Mouse (Mus musculus) liver, adult 2 months (tissue): Measurements from ENCODE around the gene Trp63.

Source experiments
- CTCF ChIP-seq: fragments of 200-500 bp; IDR thresholded peaks from 2 replicates; pipeline ENCODE4 v1.5.1; 2011; ENCODE audit warnings: low read depth, low read length, control low read depth
- POLR2A ChIP-seq: fragments of 200-500 bp; IDR thresholded peaks from 2 replicates; pipeline ENCODE4 v1.6.1; 2011; ENCODE audit warnings: low read length, control low read depth; ENCODE audit not compliant: insufficient read depth; ENCODE audit errors: extremely low read depth

DNA sequence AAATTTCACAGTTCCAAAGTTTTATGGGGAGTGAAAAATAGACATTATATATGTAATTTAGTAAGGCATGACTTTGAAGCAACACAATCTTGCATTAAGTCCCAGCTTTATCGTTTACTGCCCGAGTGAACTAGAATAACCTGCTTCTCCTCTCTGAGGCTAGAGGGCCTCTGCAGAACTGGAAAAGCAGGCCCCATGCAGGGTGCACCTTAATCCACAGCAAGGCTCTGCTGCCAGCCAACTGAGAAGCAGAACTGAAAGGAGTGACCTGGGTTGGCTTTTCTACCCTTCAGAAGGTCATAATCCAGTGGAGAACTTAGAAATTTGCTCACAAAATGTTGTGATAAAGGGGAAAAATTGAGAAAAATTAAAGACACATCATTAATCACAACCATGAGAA, 74.5 kb downstream of the Trp63 start:
- no peak for TF ChIP-seq CTCF
- no peak for TF ChIP-seq POLR2A
